Mouse (Mus musculus): ENCODE data around the gene Plekhg2. TPM values are rescaled to one million over a fixed set of nuclear protein-coding genes. Genes with fewer than 3 reads are reported as not detected.

The Plekhg2 gene
- polyA plus RNA-seq (2017; shearing (Covaris generic)): 85.7 TPM

GRCm38 (mm10) chr7:28372251-28373108 is at the start of gene Plekhg2:
Gene Plekhg2, minus strand, starts transcription at chr7:28372599.

GRCm38 (mm10) chr7:28392429-28393271 is 20.3 kb upstream of the Plekhg2 start, which contains the start of the genes Med29 and Paf1:
Gene Med29, minus strand, starts transcription at chr7:28392708.
Gene Paf1, plus strand, starts transcription at chr7:28392951.

GRCm38 (mm10) chr7:28380237-28381016 is 8.0 kb upstream of the Plekhg2 start, which contains the start of gene Zfp36:
Gene Zfp36, minus strand, starts transcription at chr7:28380253.

GRCm38 (mm10) chr7:28350155-28350883 is 22.1 kb downstream of the Plekhg2 start, which contains the start of gene Rps16:
Gene Rps16, plus strand, starts transcription at chr7:28350652.

GRCm38 (mm10) chr7:28338108-28338998 is 34.0 kb downstream of the Plekhg2 start, which contains the start of gene Supt5:
Gene Supt5, minus strand, starts transcription at chr7:28338746.

GRCm38 (mm10) chr7:28311926-28312543 is 60.4 kb downstream of the Plekhg2 start, which contains the start of gene Timm50:
Gene Timm50, minus strand, starts transcription at chr7:28312072.

Other genes with a start within 250 kb of the Plekhg2 start
- not detected for gene 9530053A07Rik, start 243.1 kb downstream of the Plekhg2 start, polyA plus RNA-seq (2017; shearing (Covaris generic))
- 174 TPM for gene Fbl, start 202.9 kb downstream of the Plekhg2 start, polyA plus RNA-seq (2017; shearing (Covaris generic))
- 14.0 TPM for gene Dyrk1b, start 193.1 kb downstream of the Plekhg2 start, polyA plus RNA-seq (2017; shearing (Covaris generic))
- gene Eid2, start 104.7 kb downstream of the Plekhg2 start, polyA plus RNA-seq (2017; shearing (Covaris generic)): 15.0 TPM
- gene Eid2b, start 94.9 kb downstream of the Plekhg2 start, polyA plus RNA-seq (2017; shearing (Covaris generic)): 6.3 TPM
- not detected for gene Selenov, start 81.4 kb downstream of the Plekhg2 start, polyA plus RNA-seq (2017; shearing (Covaris generic))
- gene Dll3, start 70.4 kb downstream of the Plekhg2 start, polyA plus RNA-seq (2017; shearing (Covaris generic)): not detected
- gene Timm50, start 60.5 kb downstream of the Plekhg2 start, polyA plus RNA-seq (2017; shearing (Covaris generic)): 82.7 TPM
- gene Supt5, start 33.9 kb downstream of the Plekhg2 start, polyA plus RNA-seq (2017; shearing (Covaris generic)): 193 TPM
- gene Rps16, start 21.9 kb downstream of the Plekhg2 start, polyA plus RNA-seq (2017; shearing (Covaris generic)): 768 TPM
- 259 TPM for gene Zfp36, start 7.7 kb upstream of the Plekhg2 start, polyA plus RNA-seq (2017; shearing (Covaris generic))
- gene Med29, start 20.1 kb upstream of the Plekhg2 start, polyA plus RNA-seq (2017; shearing (Covaris generic)): 28.5 TPM
- gene Paf1, start 20.4 kb upstream of the Plekhg2 start, polyA plus RNA-seq (2017; shearing (Covaris generic)): 100 TPM
- gene Gmfg, start 64.8 kb upstream of the Plekhg2 start, polyA plus RNA-seq (2017; shearing (Covaris generic)): 295 TPM
- gene Lrfn1, start 79.4 kb upstream of the Plekhg2 start, polyA plus RNA-seq (2017; shearing (Covaris generic)): 1.3 TPM
- not detected for gene Ifnl2, start 137.9 kb upstream of the Plekhg2 start, polyA plus RNA-seq (2017; shearing (Covaris generic))
- not detected for gene Ifnl3, start 150.2 kb upstream of the Plekhg2 start, polyA plus RNA-seq (2017; shearing (Covaris generic))
- not detected for gene Sycn, start 168.3 kb upstream of the Plekhg2 start, polyA plus RNA-seq (2017; shearing (Covaris generic))
- gene Nccrp1, start 174.7 kb upstream of the Plekhg2 start, polyA plus RNA-seq (2017; shearing (Covaris generic)): not detected
- 30.0 TPM for gene Samd4b, start 225.5 kb upstream of the Plekhg2 start, polyA plus RNA-seq (2017; shearing (Covaris generic))
- gene Pak4, start 225.6 kb upstream of the Plekhg2 start, polyA plus RNA-seq (2017; shearing (Covaris generic)): 7.7 TPM

Data from CD4-positive, CD25-positive, alpha-beta regulatory T cell (primary cell).